In the genomic region with DNA sequence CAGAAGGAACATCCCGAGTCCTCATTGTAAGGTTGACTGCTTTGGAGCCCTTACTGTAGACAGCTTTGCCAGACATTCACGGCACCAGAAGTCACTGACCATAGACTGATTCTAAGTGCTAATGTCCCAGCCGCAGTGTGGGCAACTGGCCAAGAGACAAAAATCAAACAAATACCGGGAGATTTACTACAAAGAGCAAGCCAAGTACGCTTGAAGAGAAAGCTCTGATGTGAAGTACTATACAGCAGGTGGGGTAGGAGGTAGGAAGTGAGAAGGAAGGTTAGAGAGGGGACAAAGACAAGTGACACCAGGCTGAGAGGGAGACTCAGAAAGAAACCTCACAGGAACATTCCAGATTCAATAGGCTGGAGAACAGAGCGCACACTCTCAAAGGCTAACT, we compare ENCODE assay signal across 10 mouse cellular contexts. TPM values are rescaled to one million over a fixed set of nuclear protein-coding genes. Genes with fewer than 3 reads are reported as not detected.
DNase-seq lines count a peak whose midpoint lies in the region.
"Had no signal": no experiment of that assay in that cellular context is flagged by ENCODE, and none has a peak within 500 bp of the region (broad histone marks: within the 10 kb centered on the region; RNA-seq: fewer than 3 reads in every experiment).

No protein-coding gene starts in this region.

- intact Hi-C loops in heart, postnatal 25 days (cut with DNase I), result no loop called here
- intact Hi-C loops in gastrocnemius, postnatal 14 days (cut with DNase I; ENCODE audit: low total_unique reads), result no loop called here

- DNase-seq in heart, adult 11 months, result peak; percentile 39
- DNase-seq in heart, postnatal 25 days (ENCODE audit: low spot score), result no peak
- DNase-seq in kidney, postnatal 10 days, result peak; percentile 24
- no peak for DNase-seq in kidney, adult 18-20 months
- peak; percentile 9 for DNase-seq in adrenal gland, postnatal 25 days
- DNase-seq in lung, postnatal 25 days (ENCODE audit: low spot score), result peak; percentile 23
- DNase-seq in gastrocnemius, postnatal 14 days, result no peak
- no peak for DNase-seq in testis, postnatal 10 days (ENCODE audit: low spot score)
- DNase-seq: cerebellum, adult 11 months; gastrocnemius, postnatal 25 days had no signal

RNA-seq across cellular contexts. Expression of a gene that starts 54.2 kb away (rescaled TPM):
- total RNA-seq in heart, postnatal 25 days (2021), result 1 to 10 TPM; 2.1 to 2.3 TPM
- 0.38 and 0.39 TPM in 2 replicates for total RNA-seq in adrenal gland, postnatal 25 days (2021)
- not detected for total RNA-seq in gastrocnemius, postnatal 14 days (2021)
- total RNA-seq: gastrocnemius, postnatal 25 days had no signal

RNA-seq across cellular contexts. Expression of a gene that starts 54.6 kb away (rescaled TPM):
- total RNA-seq in heart, postnatal 25 days (2021), result 10 to 100 TPM; 10.1 to 11.1 TPM
- total RNA-seq in adrenal gland, postnatal 25 days (2021), result 16.6 and 18.4 TPM in 2 replicates
- 1 to 10 TPM; 7.1 to 8.0 TPM for total RNA-seq in gastrocnemius, postnatal 14 days (2021)

Comparison
In these comparisons a context has a peak if more than half of its experiments do, and no peak if none do; other contexts are left out.
1. DNase-seq: peak in heart, adult 11 months (single experiment), kidney, postnatal 10 days (single experiment), adrenal gland, postnatal 25 days (single experiment) and lung, postnatal 25 days (single experiment); none in heart, postnatal 25 days (single experiment), kidney, adult 18-20 months (single experiment), gastrocnemius, postnatal 14 days (single experiment) and testis, postnatal 10 days (single experiment).